Mouse (Mus musculus) G1E (cell line): ENCODE measurements around the gene Phldb3. TPM values are rescaled to one million over a fixed set of nuclear protein-coding genes. Genes with fewer than 3 reads are reported as not detected.
"Not testable (repeated sequence)": the region's sequence is repeated elsewhere in the genome, so short reads cannot be mapped to it uniquely, and the experiment has no call there.

Experiments
- ATAC-seq: 2 replicates; pipeline ENCODE4 v1.8.0; 2016; ENCODE audit warnings: mild to moderate bottlenecking; ENCODE audit not compliant: insufficient number of reproducible peaks, poor library complexity, low FRiP score, severe bottlenecking; ENCODE audit errors: extremely low read depth
- DNase-seq: peaks from one replicate; pipeline ENCODE4 v3.0.0; 2012; ENCODE audit warnings: low spot score
- H3K27me3 ChIP-seq: 2 replicates; pipeline ENCODE4 v1.6.1; 2012; ENCODE audit warnings: mild to moderate bottlenecking, low read length, inconsistent platforms; ENCODE audit not compliant: insufficient read depth
- H3K36me3 ChIP-seq: replicated peaks from 2 replicates; pipeline ENCODE3; 2012; ENCODE audit warnings: mild to moderate bottlenecking, inconsistent platforms
- H3K4me1 ChIP-seq: 2 replicates; pipeline ENCODE4 v1.6.1; 2012; ENCODE audit warnings: low read depth, low read length, inconsistent platforms, mixed read lengths; ENCODE audit not compliant: insufficient read depth
- H3K4me3 ChIP-seq: 2 replicates; pipeline ENCODE4 v1.5.1; 2012; ENCODE audit warnings: low read depth, mild to moderate bottlenecking, inconsistent platforms, low read length, moderate library complexity, mixed read lengths
- H3K9me3 ChIP-seq: replicated peaks from 2 replicates; pipeline ENCODE4 v1.6.1; 2012; ENCODE audit warnings: inconsistent platforms
- CTCF ChIP-seq: IDR thresholded peaks from 2 replicates; pipeline ENCODE4 v1.5.1; 2012; ENCODE audit warnings: low read depth, low read length, inconsistent platforms, mixed read lengths
- GATA1 ChIP-seq: IDR thresholded peaks from 2 replicates; pipeline ENCODE4 v1.6.1; 2012; ENCODE audit warnings: borderline replicate concordance, low read length, inconsistent platforms, mixed read lengths
- GATA2 ChIP-seq: IDR thresholded peaks from 2 replicates; pipeline ENCODE4 v1.6.1; 2012; ENCODE audit warnings: low read depth, low read length, inconsistent platforms, borderline replicate concordance
- POLR2AphosphoS5 ChIP-seq: IDR thresholded peaks from 2 replicates; pipeline ENCODE4 v1.6.1; 2012; ENCODE audit warnings: low read depth, low read length, inconsistent platforms; ENCODE audit not compliant: insufficient replicate concordance
- TAL1 ChIP-seq: conservative IDR thresholded peaks from 2 replicates; pipeline ENCODE4 v1.6.1; 2012; ENCODE audit warnings: low read depth, low read length, inconsistent platforms, mixed read lengths
- polyA plus RNA-seq: library from polyadenylated mRNA; stranded (reverse); fragments of >175 nt; gene quantifications from 2 replicates; pipeline ENCODE4 v1.2.3, GENCODE M21; 2012
- total RNA-seq, 2 experiments: library from RNA; stranded (forward) in 1 of 2; stranded (reverse) in 1 of 2; fragments of 200-1000 nt in 1 of 2; fragments of >200 nt in 1 of 2; fragmentation: Nextera tagmentation in 1 of 2; gene quantifications; 2 replicates each; pipeline ENCODE4 v1.2.3; 2014 to 2017

Phldb3 gene
- total and polyA plus RNA-seq, 3 experiments, result 1.1 to 4.9 (median 2.3) TPM

DNA sequence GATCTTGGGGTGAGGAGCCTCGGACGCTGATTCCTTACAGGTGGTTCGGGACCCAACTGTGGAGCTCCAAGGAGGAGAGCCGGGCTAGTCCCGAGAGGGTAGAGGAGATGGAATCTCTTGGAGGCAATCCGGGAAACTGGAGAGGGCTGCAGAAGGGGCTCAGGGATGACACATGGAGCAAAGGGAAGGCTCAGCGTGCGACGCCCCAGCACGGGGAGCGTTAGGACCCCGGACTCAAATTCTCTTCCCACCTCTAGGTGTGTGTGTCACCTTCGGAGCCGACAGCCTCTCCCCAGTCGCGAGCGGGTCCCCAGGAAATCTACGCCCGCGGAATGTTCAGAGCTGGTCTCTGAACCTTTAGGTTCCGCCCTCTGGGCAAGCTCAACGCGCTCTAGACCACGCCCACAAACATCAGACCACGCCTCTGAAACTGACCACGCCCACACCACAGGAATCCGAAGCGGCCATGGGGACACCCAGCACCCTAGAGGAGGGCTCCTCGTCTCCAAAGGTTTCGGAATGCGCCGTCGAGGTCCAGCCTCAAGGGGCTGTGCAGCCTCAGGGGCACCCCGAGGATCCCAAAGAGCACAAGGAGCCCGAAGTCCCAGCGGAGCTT is 424 bp downstream of the Phldb3 start:
- peaks cover 11% of the 10 kb centered on the region for H3K4me1 ChIP-seq
- peaks cover 12% of the 10 kb centered on the region; the same call in 1 of the 2 replicates for H3K27me3 ChIP-seq
- DNase-seq, result peak; percentile 75
- H3K4me3 ChIP-seq, result peak overlapping the region; percentile 71
- no peaks in the 10 kb centered on the region for H3K9me3 ChIP-seq
- peak; percentile 79 for ATAC-seq
- TF ChIP-seq CTCF (no peak), POLR2AphosphoS5 (no peak)
- peaks cover 27% of the 10 kb centered on the region for H3K36me3 ChIP-seq

DNA sequence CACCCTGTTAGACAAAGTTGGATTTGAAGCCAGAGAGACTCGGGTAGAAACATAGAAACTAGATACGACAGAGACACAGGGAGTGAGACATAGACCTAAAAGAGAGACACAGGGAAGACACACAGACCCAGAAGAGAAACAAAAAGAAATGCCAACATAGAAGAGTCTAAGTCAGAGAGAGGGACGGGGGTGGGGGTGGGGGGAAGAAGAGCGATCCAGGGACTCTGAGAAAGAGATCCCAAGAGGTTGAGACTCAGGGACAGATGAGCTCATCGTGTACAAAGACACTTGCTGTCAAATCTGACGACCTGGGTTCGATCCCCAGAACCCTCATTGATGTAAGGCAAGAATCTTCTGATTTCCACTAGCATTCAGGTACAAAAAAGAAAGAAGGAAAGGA is 1.1 kb downstream of the Phldb3 start:
- Histone ChIP-seq H3K4me3 (peak overlapping the region; percentile 71; the same call in 1 of the 2 replicates), H3K36me3 (peaks cover 32% of the 10 kb centered on the region), H3K4me1 (peaks cover 11% of the 10 kb centered on the region), H3K27me3 (peaks cover 12% of the 10 kb centered on the region; the same call in 1 of the 2 replicates), H3K9me3 (no peaks in the 10 kb centered on the region)
- no peak for TF ChIP-seq CTCF
- no peak for TF ChIP-seq TAL1
- no peak for TF ChIP-seq GATA2
- TF ChIP-seq GATA1, result no peak
- no peak for TF ChIP-seq POLR2AphosphoS5
- no peak for ATAC-seq
- no peak for DNase-seq

DNA sequence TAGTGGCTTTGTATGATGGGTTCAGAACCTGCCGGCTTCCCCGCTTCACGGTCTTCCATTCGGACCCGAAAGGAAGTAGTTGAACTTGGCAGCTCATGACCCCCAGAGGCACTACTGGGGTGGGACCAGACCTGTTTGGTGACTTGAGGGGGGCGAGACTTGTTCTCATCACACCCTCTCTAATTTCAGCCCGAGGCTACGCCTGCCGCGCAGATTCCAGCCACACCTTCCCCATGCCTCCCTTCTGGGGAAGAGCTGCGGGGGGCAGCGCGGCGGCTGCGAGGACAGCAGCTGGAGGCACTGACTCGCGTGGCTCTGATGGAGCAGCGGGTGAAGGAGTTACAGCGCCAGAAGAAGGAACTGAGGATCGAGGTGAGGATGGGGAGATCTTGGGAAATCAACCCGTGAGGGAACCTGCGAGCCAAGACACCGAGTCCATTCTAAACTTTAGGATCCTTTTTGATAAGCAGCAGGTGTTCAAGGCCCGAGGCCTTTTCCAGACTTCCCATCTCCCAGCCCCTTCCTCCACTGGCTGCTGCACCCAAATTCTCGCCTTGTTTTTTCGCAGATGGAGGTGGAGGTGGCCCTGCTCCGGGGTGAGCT is 1.8 kb downstream of the Phldb3 start:
- H3K36me3 ChIP-seq, result peaks cover 33% of the 10 kb centered on the region
- peaks cover 11% of the 10 kb centered on the region for H3K4me1 ChIP-seq
- DNase-seq, result no peak
- no peaks in the 10 kb centered on the region for H3K9me3 ChIP-seq
- no peak overlapping the region for H3K4me3 ChIP-seq
- peaks cover 12% of the 10 kb centered on the region; the same call in 1 of the 2 replicates for H3K27me3 ChIP-seq
- TF ChIP-seq GATA2 (no peak), TAL1 (no peak), GATA1 (no peak), CTCF (no peak), POLR2AphosphoS5 (no peak)
- ATAC-seq, result no peak

DNA sequence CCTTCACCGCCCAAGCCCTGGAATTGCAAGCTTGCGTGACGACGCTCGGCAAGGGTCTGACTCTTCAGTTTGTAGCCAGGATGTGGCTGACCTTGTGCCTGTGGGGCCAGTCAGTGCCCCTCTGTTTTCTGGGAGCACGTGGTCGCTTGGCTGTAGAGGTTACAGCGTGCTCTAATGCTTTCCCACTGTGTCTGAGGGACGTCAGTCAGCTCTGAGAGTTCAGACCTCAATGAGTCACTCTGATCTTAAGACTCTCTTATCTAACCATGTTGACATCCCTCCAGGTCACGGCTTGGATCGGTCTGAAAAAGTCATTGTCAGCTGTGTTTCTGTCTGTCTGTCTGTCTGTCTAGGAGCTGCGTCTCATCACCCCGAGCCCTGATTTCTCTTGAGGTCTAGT is 4.3 kb downstream of the Phldb3 start:
- Histone ChIP-seq H3K27me3 (peaks cover 12% of the 10 kb centered on the region; the same call in 1 of the 2 replicates), H3K36me3 (peaks cover 40% of the 10 kb centered on the region), H3K4me3 (no peak overlapping the region), H3K4me1 (peaks cover 15% of the 10 kb centered on the region), H3K9me3 (no peaks in the 10 kb centered on the region)
- DNase-seq (no peak), ATAC-seq (no peak)
- TF ChIP-seq GATA2 (no peak), GATA1 (no peak), POLR2AphosphoS5 (no peak), TAL1 (no peak), CTCF (no peak)

DNA sequence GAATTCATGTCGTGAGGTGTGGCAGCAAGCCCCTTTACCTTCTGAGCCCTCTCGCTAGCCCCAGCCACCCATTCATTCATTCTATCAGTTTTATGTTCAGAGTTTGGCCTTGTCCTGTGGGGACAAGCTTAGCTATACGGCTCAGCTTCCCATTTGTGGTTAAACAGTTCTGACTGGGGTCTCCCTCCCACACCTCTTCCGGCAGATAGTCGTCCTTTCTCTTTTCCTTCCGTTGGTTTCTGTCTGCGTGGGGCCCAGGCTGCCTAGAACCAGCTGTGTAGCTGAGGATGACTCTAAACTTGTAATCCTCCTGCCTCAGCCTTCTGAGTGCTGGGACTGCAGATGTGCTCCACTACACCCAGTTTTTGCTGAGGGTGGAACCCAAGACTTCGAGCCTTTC is 7.2 kb downstream of the Phldb3 start:
- Histone ChIP-seq H3K27me3 (peaks cover 6% of the 10 kb centered on the region; the same call in 1 of the 2 replicates), H3K4me3 (no peak overlapping the region), H3K4me1 (peaks cover 4% of the 10 kb centered on the region; the same call in 1 of the 2 replicates), H3K36me3 (peaks cover 49% of the 10 kb centered on the region), H3K9me3 (no peaks in the 10 kb centered on the region; the same call in 1 of the 2 replicates)
- DNase-seq (no peak), ATAC-seq (no peak)
- TF ChIP-seq TAL1 (no peak), CTCF (no peak), GATA2 (no peak), GATA1 (no peak), POLR2AphosphoS5 (no peak)

DNA sequence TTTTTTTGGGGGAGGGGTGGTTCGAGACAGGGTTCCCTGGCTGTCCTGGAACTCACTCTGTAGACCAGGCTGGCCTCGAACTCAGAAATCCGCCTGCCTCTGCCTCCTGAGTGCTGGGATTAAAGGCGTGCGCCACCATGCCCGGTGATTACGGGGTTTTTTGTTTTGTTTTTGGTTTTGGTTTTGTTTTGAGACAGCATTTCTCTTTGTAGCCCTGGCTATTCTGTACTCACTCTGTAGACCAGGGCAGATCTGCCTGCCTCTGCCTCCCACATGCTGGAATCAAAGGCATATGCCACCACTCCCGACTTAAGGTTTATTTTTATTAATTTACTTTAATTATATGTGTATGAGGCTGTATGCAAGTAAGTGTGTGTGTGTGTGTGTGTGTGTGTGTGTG is 7.8 kb downstream of the Phldb3 start:
- not testable (repeated sequence) for DNase-seq, H3K9me3 ChIP-seq, ATAC-seq, H3K4me1 ChIP-seq, H3K27me3 ChIP-seq, H3K4me3 ChIP-seq
- peaks cover 53% of the 10 kb centered on the region for H3K36me3 ChIP-seq
